Mouse (Mus musculus): ENCODE measurements around the gene Xdh.

Gene Xdh

GRCm38 (mm10) chr17:73942268-73942962, 7.6 kb downstream of the Xdh start:
- no peak for DNase-seq (ENCODE audit: low spot score in 2 of 2)

- no peak for DNase-seq (ENCODE audit: low spot score in 2 of 2)
Measured at GRCm38 (mm10) chr17:73941816-73942215, 8.2 kb downstream of the Xdh start.

GRCm38 (mm10) chr17:73937073-73937472, 12.9 kb downstream of the Xdh start:
- DNase-seq (ENCODE audit: low spot score in 2 of 2): no peak

- DNase-seq (ENCODE audit: low spot score in 2 of 2): no peak
Measured at GRCm38 (mm10) chr17:73935163-73935562, 14.8 kb downstream of the Xdh start.

GRCm38 (mm10) chr17:73934281-73934680, 15.7 kb downstream of the Xdh start:
- no peak for DNase-seq (ENCODE audit: low spot score in 2 of 2)

GRCm38 (mm10) chr17:73933616-73934015, 16.4 kb downstream of the Xdh start:
- DNase-seq (ENCODE audit: low spot score in 2 of 2): no peak

GRCm38 (mm10) chr17:73932497-73933059, 17.4 kb downstream of the Xdh start:
- DNase-seq (ENCODE audit: low spot score in 2 of 2): no peak

- no peak for DNase-seq (ENCODE audit: low spot score in 2 of 2)
Measured at GRCm38 (mm10) chr17:73919520-73919919, 30.5 kb downstream of the Xdh start.

- DNase-seq (ENCODE audit: low spot score in 2 of 2): no peak
Measured at GRCm38 (mm10) chr17:73918944-73919381, 31.0 kb downstream of the Xdh start.

GRCm38 (mm10) chr17:73918138-73918537, 31.9 kb downstream of the Xdh start:
- no peak for DNase-seq (ENCODE audit: low spot score in 2 of 2)

GRCm38 (mm10) chr17:73917713-73918112, 32.3 kb downstream of the Xdh start:
- no peak for DNase-seq (ENCODE audit: low spot score in 2 of 2)

- DNase-seq (ENCODE audit: low spot score in 2 of 2): no peak
Measured at GRCm38 (mm10) chr17:73914730-73915129, 35.3 kb downstream of the Xdh start.

- DNase-seq (ENCODE audit: low spot score in 2 of 2): no peak
Measured at GRCm38 (mm10) chr17:73906076-73906475, 43.9 kb downstream of the Xdh start.

- DNase-seq (ENCODE audit: low spot score in 2 of 2): no peak
Measured at GRCm38 (mm10) chr17:73905043-73905750, 44.8 kb downstream of the Xdh start.

- no peak for DNase-seq (ENCODE audit: low spot score in 2 of 2)
Measured at GRCm38 (mm10) chr17:73903121-73903520, 46.9 kb downstream of the Xdh start.

GRCm38 (mm10) chr17:73902234-73902636, 47.8 kb downstream of the Xdh start:
- DNase-seq (ENCODE audit: low spot score in 2 of 2): no peak

- DNase-seq (ENCODE audit: low spot score in 2 of 2): no peak
Measured at GRCm38 (mm10) chr17:73894399-73894798, 55.6 kb downstream of the Xdh start.

GRCm38 (mm10) chr17:73893822-73894221, 56.2 kb downstream of the Xdh start:
- DNase-seq (ENCODE audit: low spot score in 2 of 2): no peak

- no peak for DNase-seq (ENCODE audit: low spot score in 2 of 2)
Measured at GRCm38 (mm10) chr17:73893207-73893606, 56.8 kb downstream of the Xdh start.

GRCm38 (mm10) chr17:73891590-73891989, 58.4 kb downstream of the Xdh start:
- no peak for DNase-seq (ENCODE audit: low spot score in 2 of 2)

GRCm38 (mm10) chr17:73886071-73886785, 63.8 kb downstream of the Xdh start:
- no peak for DNase-seq (ENCODE audit: low spot score in 2 of 2)

GRCm38 (mm10) chr17:73883332-73883731, 66.7 kb downstream of the Xdh start:
- no peak for DNase-seq (ENCODE audit: low spot score in 2 of 2)

Measured in frontal cortex, postnatal 14 days (tissue).